Mouse (Mus musculus): ENCODE measurements around the gene Bpifb3. TPM values are rescaled to one million over a fixed set of nuclear protein-coding genes. Genes with fewer than 3 reads are reported as not detected.

Gene Bpifb3
- polyA plus RNA-seq, 2 experiments = not detected

- DNase-seq (ENCODE audit: low read depth in 3 of 3, low spot score in 3 of 3) = no peak
- Histone ChIP-seq H3K4me1 (replicated peaks; ENCODE audit: control insufficient read depth in 2 of 2, insufficient read depth in 2 of 2, low read length in 1 of 2) (no peaks in the 10 kb centered on the region), H3K9me3 (ENCODE audit: control insufficient read depth, low read length) (no peaks in the 10 kb centered on the region), H3K9ac (replicated peaks) (no peak overlapping the region), H3K4me3 (ENCODE audit: insufficient read depth in 1 of 2, low read depth in 2 of 2, low read length in 2 of 2) (no peak overlapping the region), H3K4me2 (ENCODE audit: low read depth) (no peak overlapping the region), H3K27ac (no peak overlapping the region), H3K27me3 (ENCODE audit: control insufficient read depth, insufficient read depth, low read length) (no peaks in the 10 kb centered on the region), H3K36me3 (replicated peaks; ENCODE audit: control insufficient read depth, insufficient read depth, low read depth) (no peaks in the 10 kb centered on the region)
- no peak for TF ChIP-seq CTCF (IDR thresholded peaks at IDR 0.05; ENCODE audit: low read depth)
- TF ChIP-seq EP300 (IDR thresholded peaks at IDR 0.05; ENCODE audit: low read depth) = no peak
- no peak for ATAC-seq (ENCODE audit: insufficient read depth)
- 62% methylated on average over 5 of the region's 5 CpGs for WGBS (ENCODE audit: insufficient replicate concordance)
These were observed 52.2 kb downstream of the Bpifb3 start for GRCm38 (mm10) chr2:153970221-153970620.

GRCm38 (mm10) chr2:153974582-153974981 lies 56.6 kb downstream of the Bpifb3 start, which contains the start of gene Bpifa6:
Bpifa6 (plus strand) TSS chr2:153974945.
- no peaks in the 10 kb centered on the region for H3K36me3 ChIP-seq (replicated peaks; ENCODE audit: control insufficient read depth, insufficient read depth, low read depth)
- 55% methylated on average over 5 of the region's 5 CpGs for WGBS (ENCODE audit: insufficient replicate concordance)
- no peaks in the 10 kb centered on the region for H3K9me3 ChIP-seq (ENCODE audit: control insufficient read depth, low read length)
- H3K9ac ChIP-seq (replicated peaks) = no peak within 1 kb of the TSS
- ATAC-seq (ENCODE audit: insufficient read depth) = no peak
- no peak within 1 kb of the TSS for H3K4me3 ChIP-seq (ENCODE audit: insufficient read depth in 1 of 2, low read depth in 2 of 2, low read length in 2 of 2)
- no peak within 1 kb of the TSS for H3K4me2 ChIP-seq (ENCODE audit: low read depth)
- no peaks in the 10 kb centered on the region for H3K27me3 ChIP-seq (ENCODE audit: control insufficient read depth, insufficient read depth, low read length)
- H3K4me1 ChIP-seq (replicated peaks; ENCODE audit: control insufficient read depth in 2 of 2, insufficient read depth in 2 of 2, low read length in 1 of 2) = no peaks in the 10 kb centered on the region
- TF ChIP-seq CTCF (IDR thresholded peaks at IDR 0.05; ENCODE audit: low read depth) (no peak), EP300 (IDR thresholded peaks at IDR 0.05; ENCODE audit: low read depth) (no peak)
- H3K27ac ChIP-seq = no peak within 1 kb of the TSS
- DNase-seq (ENCODE audit: low read depth in 3 of 3, low spot score in 3 of 3) = no peak

Other genes starting within 250 kb of the Bpifb3 start
- gene Dnmt3c, start 221.6 kb upstream of the Bpifb3 start, polyA plus RNA-seq (2012; rRNA removed) = 0.23 and 0.41 TPM in 2 replicates
- gene Dnmt3c, start 221.6 kb upstream of the Bpifb3 start, polyA plus RNA-seq (2014; fragmentation: Nextera tagmentation; extraction: Ambion mirVana) = 0.45 and 0.50 TPM in 2 replicates
- 10.0 and 14.3 TPM in 2 replicates for gene Mapre1, start 177.0 kb upstream of the Bpifb3 start, polyA plus RNA-seq (2012; rRNA removed)
- gene Mapre1, start 177.0 kb upstream of the Bpifb3 start, polyA plus RNA-seq (2014; fragmentation: Nextera tagmentation; extraction: Ambion mirVana) = 110 and 116 TPM in 2 replicates
- 0.04 and 0.09 TPM in 2 replicates for gene Efcab8, start 138.3 kb upstream of the Bpifb3 start, polyA plus RNA-seq (2012; rRNA removed)
- 0.08 TPM in 1 of 2 replicates, not detected in the other for gene Efcab8, start 138.3 kb upstream of the Bpifb3 start, polyA plus RNA-seq (2014; fragmentation: Nextera tagmentation; extraction: Ambion mirVana)
- gene Sun5, start 47.1 kb upstream of the Bpifb3 start, polyA plus RNA-seq (2012; rRNA removed) = not detected in 2 replicates
- gene Sun5, start 47.1 kb upstream of the Bpifb3 start, polyA plus RNA-seq (2014; fragmentation: Nextera tagmentation; extraction: Ambion mirVana) = not detected in 2 replicates
- gene Bpifb2, start 43.2 kb upstream of the Bpifb3 start, polyA plus RNA-seq (2012; rRNA removed) = not detected in 2 replicates
- not detected in 2 replicates for gene Bpifb2, start 43.2 kb upstream of the Bpifb3 start, polyA plus RNA-seq (2014; fragmentation: Nextera tagmentation; extraction: Ambion mirVana)
- gene Bpifb6, start 17.8 kb upstream of the Bpifb3 start, polyA plus RNA-seq (2012; rRNA removed) = not detected in 2 replicates
- gene Bpifb6, start 17.8 kb upstream of the Bpifb3 start, polyA plus RNA-seq (2014; fragmentation: Nextera tagmentation; extraction: Ambion mirVana) = not detected in 2 replicates
- 0.04 and 0.05 TPM in 2 replicates for gene Bpifb4, start 20.0 kb downstream of the Bpifb3 start, polyA plus RNA-seq (2012; rRNA removed)
- 0.09 and 0.15 TPM in 2 replicates for gene Bpifb4, start 20.0 kb downstream of the Bpifb3 start, polyA plus RNA-seq (2014; fragmentation: Nextera tagmentation; extraction: Ambion mirVana)
- gene Bpifa6, start 56.7 kb downstream of the Bpifb3 start, polyA plus RNA-seq (2012; rRNA removed) = not detected in 2 replicates
- gene Bpifa6, start 56.7 kb downstream of the Bpifb3 start, polyA plus RNA-seq (2014; fragmentation: Nextera tagmentation; extraction: Ambion mirVana) = not detected in 2 replicates
- gene Bpifa2, start 90.0 kb downstream of the Bpifb3 start, polyA plus RNA-seq (2012; rRNA removed) = not detected in 2 replicates
- gene Bpifa2, start 90.0 kb downstream of the Bpifb3 start, polyA plus RNA-seq (2014; fragmentation: Nextera tagmentation; extraction: Ambion mirVana) = not detected in 2 replicates
- not detected in 2 replicates for gene Bpifa3, start 212.1 kb downstream of the Bpifb3 start, polyA plus RNA-seq (2012; rRNA removed)
- not detected in 2 replicates for gene Bpifa3, start 212.1 kb downstream of the Bpifb3 start, polyA plus RNA-seq (2014; fragmentation: Nextera tagmentation; extraction: Ambion mirVana)
- 0.06 TPM in 1 of 2 replicates, not detected in the other for gene Bpifa1, start 224.7 kb downstream of the Bpifb3 start, polyA plus RNA-seq (2012; rRNA removed)
- gene Bpifa1, start 224.7 kb downstream of the Bpifb3 start, polyA plus RNA-seq (2014; fragmentation: Nextera tagmentation; extraction: Ambion mirVana) = 0.14 TPM in 1 of 2 replicates, not detected in the other
- gene Bpifa5, start 244.4 kb downstream of the Bpifb3 start, polyA plus RNA-seq (2012; rRNA removed) = 0.04 TPM in 1 of 2 replicates, not detected in the other
- not detected in 2 replicates for gene Bpifa5, start 244.4 kb downstream of the Bpifb3 start, polyA plus RNA-seq (2014; fragmentation: Nextera tagmentation; extraction: Ambion mirVana)